Mouse (Mus musculus) frontal cortex, adult 2 months (tissue): ENCODE results near the gene Ltv1. TPM values are rescaled to one million over a fixed set of nuclear protein-coding genes. Genes with fewer than 3 reads are reported as not detected.
A peak's percentile ranks its signal among the peaks of the same experiment; 100 is the strongest.
"Not testable (repeated sequence)": the region's sequence is repeated elsewhere in the genome, so short reads cannot be mapped to it uniquely, and the experiment has no call there.

Experiments used
- DNase-seq, 2 experiments: peaks; one replicate each; pipeline ENCODE4 v3.0.0; 2022; ENCODE audit warnings: low spot score in 1 of 2; ENCODE audit errors: extremely low spot score in 1 of 2
- polyA plus RNA-seq: library from polyadenylated mRNA; depleted of rRNA; stranded (reverse); fragments of >200 nt; gene quantifications from 2 replicates; pipeline ENCODE4 v1.2.3, GENCODE M21; 2012

Gene Ltv1
- polyA plus RNA-seq, 1 experiment = 21.5 TPM

DNA sequence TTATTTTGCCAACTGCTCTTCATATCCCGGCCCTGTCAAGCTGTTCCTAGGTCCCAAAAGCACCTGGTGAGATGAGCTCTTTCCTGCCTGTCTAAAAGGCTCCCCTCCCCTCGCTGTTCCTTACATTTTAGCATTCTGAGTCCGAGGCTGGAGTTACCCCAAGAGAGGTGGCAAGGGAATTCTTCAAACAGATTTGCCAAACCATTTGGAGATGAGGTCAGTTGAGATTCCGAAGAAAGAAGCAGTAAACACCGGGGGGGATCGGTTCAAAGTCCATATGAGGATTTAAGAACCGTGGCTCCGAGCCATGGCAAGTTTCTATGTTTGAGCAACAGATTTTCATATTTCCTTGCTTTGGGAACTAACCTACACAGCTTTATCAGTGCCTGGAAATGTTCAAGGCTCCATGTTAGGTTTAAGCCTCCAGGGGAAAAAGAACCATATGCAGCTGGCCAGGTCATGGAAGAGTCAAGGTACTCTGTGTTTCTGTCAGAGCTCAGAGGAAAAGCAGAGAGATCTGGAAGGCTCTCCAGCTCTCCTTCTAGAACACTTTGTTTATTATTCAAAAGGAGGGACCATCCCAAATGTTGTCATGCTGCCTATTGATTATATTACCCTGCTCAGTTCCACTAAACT is 4.0 kb upstream of the Ltv1 start:
- DNase-seq = no peak

DNA sequence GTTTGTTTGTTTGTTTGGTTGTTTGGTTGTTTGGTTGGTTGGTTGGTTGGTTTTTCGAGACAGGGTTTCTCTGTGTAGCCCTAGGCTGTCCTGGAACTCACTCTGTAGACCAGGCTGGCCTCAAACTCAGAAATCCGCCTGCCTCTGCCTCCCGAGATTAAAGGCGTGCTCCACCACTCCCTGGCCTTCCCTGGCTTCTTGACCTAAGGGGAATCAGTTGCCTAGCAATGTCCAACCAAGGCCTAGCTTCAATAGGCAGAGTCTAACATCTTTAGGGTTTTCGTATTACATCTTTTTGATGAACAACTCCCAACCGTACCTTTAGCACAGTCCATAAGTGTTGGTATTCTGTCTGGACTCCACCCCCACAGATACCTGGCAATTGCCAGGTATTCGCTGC is 528 bp upstream of the Ltv1 start:
- DNase-seq = not testable (repeated sequence)

DNA sequence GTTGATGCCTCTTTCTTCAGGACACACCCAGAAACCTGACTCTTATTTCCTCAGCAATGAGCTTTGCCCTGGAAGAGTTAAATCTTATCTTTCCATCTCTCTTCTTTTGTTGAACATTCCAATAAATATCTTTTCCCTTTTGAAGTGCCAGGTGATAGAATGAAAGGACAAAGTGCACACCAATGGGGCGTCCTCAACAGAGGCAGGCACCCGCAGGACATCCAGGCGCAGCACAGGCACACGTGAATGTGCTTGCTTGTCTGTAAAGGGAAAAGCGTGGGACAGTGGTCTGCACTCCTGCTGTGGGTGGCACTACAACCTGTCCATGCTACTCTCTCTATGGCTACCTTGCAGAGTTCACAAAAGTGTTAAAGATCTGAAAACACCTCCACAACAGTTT is 3.1 kb downstream of the Ltv1 start:
- no peak for DNase-seq

DNA sequence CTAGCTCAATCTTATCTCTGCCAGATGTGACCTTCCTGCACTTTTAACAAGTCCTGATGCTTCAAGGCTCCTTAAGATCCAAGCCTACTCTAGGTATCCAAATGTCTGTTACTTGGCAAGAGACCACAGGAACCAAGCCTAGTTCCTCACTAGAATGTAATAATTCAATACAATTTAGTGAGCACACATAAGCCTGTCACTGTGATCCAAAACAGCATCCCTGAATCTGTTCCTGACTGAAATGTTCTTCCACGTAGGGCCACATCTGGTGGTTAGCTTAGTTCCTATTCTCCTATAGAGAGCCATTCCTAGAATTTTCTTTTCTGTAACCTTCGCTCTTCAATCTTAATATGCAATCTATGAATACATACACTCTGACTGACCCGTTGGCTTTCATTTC is 6.2 kb downstream of the Ltv1 start:
- no peak for DNase-seq

DNA sequence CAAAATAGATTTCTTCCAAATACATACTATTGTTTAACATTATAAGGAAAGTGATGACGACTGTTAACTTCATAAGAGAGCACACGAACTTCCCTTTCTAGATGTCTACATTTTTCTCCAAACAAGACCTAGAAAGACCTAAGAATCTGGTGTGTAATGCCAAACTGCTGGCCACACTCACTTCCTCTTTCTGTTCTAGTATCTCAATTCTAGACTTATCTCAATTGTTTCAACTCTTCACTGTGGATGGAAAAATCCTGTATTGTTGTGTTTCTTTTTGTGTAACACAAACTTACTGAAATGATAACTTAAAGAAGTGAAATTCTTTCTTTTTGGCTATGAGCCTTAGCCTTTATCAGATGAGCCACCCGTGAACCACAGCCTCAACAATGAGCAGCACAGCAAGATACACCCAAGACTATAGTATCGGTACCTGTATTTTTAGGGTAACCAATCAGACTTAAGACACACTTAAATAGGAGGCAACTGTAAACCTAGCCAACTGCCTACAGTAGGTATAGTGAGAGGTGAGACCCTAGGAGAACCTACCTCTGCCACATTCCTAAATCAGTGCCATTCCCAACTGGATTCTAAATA is 8.7 kb downstream of the Ltv1 start:
- no peak for DNase-seq

DNA sequence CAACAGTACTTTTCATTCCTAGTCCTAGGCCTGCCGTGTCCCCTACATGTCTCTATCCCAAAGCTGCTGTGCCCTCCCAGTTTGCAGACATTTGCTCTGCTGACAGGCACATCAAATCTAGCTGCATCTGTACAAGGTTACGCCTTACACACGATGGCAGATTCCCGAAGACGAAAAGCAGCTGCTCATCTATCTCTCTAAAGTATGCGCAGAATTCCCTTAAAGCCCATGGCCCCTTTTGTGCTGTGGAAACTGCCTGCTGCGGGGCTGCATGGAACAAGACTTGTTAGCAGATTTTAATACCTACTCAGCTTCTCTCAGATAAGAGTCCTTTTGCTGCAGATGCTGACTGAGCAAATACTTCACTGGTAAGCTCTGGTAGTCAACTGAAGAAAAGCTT is 12.8 kb downstream of the Ltv1 start:
- DNase-seq = no peak

DNA sequence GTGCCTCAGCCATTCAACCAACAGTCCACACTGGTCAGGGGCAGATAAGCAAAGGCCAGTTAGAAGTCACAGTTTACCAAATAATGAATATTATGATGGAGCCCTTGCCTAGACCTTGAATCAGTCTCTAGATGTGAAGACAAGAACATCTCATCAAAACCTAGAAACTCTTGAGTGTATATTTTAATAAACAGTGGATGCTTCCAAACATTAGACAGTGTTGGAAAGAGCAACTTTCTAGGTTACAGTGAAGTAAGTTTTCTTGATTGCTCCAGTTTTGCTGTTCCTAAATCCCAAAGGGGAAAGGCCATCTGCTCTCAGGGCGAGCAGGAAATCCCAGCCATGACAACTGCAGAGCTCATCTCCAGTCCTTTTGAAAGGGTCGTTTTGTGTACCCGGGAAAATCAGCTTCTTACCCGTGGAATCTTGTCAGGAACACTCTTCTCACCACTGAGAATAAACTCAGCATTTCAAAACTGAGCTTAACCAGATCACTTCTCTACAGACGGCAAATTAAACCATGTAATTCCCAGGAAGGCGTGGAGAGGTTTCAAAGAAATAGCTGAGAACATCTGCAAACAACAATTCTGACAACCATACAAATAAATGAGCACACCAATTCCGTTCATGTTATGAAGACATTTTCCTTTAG is 14.9 kb downstream of the Ltv1 start, which contains the start of gene Zc2hc1b:
Zc2hc1b (minus strand) TSS at position 51 of the 652 bp plus-strand sequence.
- no peak for DNase-seq

DNA sequence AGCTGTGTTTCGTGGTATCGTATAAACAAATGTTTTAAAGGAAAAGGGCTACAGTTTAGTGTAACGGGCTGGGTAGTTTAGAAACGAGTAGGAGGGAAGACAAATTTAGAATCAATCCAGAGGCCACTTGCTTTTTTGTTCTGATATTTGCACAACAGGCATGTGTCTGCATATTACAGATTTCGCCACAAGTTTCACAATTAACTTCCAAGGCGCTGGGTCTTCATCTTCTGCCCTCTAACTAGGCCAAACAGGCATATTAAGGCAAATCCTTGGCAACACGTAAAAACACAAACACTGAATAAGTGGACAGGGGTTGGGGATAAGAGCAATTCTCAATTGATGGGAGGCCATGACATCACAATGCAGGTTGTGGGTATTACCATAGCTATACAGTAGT is 17.1 kb downstream of the Ltv1 start:
- DNase-seq = no peak

DNA sequence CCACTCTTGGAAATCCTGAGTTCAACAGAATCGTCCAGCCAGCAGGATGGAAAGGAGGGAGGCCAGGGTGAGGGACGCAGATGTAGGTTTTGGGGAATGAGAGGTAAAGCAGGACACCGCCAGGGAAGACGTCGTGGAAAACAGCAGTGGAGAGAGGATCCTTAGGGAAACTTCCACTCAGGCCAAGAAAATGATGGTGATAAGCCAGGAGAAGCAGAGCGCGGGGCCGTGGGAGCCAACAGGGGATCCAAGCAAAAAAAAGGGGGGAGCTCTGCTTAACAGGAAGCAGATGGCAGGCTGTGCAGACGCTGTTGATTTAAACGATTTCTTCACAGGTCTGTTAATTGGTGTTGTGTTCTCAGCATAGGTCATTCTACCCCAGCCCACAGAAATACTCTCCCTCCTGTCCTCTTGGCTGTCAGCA is 20.2 kb downstream of the Ltv1 start:
- no peak for DNase-seq

DNA sequence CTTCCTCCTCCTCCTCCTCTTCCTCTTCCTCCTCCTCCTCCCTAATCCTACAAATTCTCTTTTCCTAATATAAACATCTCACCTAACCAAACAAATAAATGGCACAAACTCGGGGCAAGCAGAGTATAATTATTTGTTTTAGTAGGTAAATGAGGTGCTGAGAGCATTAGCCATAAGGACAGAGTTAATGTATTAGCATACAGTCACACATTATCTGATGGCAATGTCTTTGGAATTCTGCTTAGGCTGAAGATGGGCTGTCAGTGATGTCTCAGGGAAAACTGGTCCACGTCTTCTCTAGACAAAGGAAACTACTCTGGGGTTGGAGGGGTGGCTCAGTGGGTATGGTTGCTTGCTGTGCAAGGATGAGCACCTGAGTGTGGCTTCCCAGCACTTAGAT is 21.5 kb downstream of the Ltv1 start:
- no peak for DNase-seq

DNA sequence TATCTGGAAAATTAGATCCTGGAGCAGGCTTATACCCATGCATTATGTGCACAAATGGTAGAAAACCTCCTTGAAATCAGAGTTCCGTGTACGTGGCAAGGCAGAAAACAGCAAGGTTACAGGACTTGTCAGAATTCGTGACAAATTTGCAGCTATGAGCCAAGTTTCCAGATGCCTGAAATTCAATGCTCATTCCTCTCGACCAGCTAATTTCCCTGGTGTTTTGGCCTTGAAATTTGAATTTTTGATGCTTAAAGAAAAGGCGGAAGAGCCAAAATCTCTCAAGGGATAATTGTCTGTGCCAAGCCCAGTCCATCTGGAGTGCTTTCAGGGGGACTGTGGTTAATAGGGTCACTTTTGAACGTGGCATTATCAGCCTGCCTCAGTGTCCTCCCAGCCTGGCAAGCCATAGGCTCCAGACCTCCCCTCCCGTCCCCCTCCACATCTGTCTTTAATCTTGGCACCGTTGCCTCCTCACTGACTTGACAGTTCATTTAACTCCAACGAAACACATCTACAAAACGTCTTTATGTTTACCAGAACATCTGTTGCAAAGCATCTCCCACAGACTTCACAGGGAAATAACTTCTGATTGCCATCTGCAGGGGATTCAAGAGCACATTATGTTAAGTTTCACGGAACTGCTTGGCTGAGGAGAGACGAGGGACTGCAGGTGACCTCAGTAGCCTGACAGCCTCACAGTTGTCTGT is 22.1 kb downstream of the Ltv1 start:
- DNase-seq = no peak

DNA sequence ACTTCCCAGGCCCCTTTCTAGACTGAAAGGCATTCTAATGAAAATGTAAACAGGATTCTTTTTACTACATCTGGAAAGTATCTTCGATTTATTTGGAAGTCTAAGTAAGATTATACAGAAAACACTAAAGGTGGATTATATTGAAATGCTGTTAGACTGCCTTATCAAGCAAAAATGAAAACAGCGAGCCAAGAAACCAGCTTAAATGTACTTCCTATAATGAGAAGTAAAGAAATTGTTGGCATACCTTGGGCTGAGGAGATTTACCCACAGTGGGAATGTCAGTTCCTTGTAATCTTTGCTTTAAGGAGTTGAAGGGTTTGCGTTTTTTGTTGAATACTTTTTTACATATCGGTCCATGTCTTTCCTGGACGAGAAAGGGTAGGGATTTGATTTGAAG is 24.5 kb downstream of the Ltv1 start:
- DNase-seq = no peak

DNA sequence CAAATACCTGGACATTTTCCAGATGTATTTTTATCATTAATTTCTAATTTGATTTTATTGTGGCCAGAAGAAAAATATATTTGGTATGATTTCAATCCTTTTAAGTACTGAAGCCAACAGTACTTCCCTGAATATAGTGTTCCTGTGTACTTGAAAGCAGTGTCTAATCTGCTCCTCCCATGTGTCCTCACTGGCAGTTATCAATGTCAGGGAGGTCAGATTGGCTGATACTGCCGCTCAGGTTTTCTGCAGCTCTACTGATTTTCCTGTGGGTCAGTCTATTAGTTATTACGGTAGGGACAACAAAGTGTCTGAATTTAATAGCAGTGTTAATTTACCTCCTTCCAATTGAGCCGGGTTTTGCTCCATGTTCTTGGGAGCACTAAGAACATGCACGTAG is 30.9 kb downstream of the Ltv1 start:
- no peak for DNase-seq

DNA sequence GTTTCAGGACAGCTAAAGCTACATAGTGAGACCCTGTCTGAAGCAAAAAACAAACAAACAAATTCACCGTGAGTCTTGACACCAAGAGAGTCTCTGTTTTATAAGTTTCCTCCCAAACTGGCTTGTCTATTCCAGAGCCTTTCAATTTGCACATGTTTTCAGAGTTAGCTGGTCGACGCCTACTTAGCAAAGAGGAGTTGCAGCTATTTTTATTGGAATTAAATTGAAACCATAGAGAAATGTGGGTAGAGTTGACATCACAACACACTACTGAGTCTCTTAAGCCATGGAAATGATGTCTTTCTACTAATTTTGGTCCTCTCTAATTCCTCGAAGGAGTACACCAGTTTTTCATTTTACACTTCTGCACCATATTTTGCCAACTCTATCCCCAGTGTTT is 32.1 kb downstream of the Ltv1 start:
- DNase-seq = peak in 1 of 2 experiments; percentile 19

DNA sequence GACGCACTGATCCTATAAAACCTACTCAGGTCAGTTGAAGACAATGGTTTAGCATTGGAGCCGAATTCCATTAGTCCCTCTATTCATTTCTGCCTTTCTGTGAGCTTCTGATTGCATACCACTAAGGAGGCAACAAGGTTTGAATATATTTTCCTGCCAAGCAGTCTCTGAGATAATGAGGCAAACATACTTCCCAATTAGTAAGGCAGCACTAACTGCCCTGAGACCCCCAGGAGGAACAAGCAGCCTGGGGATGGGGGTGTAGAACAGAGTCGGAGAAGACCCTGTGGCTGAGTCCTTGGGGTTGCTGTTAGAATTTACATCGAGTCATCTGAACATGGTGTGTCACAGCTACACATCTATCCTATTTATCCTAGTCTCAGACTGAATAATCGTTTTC is 37.6 kb downstream of the Ltv1 start:
- DNase-seq = no peak

DNA sequence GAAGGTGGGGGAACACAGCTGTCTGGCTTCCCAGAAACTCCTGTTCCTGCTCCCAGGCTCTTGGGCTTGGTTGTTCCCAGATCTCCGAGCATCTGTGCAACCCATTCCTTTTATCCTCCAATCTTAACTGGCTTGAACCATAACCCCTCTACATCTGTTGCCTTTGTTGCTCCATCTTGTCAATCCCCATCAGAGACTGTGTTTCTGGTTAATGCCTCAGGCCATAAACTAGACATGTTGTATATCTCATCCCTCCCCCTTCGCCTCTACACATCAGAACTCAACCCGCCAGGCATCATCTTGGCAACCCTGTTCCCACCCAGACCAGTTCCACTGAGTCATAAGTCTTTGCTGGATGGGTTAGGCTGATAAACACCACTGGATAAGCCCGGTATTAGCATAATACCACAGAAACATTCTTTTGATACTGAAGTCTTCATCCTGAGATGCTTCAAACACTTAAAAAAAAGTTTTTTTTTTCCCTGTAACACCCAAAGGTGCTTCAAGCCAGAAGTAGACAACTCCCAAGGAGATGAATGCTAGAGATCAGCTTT is 40.1 kb downstream of the Ltv1 start:
- no peak for DNase-seq

DNA sequence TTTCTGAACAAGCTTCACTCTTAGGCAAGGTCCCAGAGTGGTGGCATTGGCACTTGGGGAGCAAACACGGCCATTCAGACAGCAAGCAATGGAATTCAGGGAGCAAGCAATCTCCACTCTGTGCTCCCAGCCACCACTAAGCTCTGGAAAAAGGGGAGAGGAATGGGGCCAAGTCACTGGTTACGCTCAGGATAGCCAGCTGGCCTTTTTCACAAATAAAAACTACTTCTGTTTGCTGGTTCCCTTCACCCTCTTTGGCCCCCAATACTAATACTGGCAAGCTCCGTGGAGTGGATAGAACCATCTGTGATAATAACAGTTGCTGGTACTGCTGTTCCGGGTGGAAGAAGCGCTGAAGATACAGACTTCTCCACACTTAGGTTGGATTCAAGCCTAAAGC is 41.6 kb downstream of the Ltv1 start:
- peak in 1 of 2 experiments; percentile 32 for DNase-seq

DNA sequence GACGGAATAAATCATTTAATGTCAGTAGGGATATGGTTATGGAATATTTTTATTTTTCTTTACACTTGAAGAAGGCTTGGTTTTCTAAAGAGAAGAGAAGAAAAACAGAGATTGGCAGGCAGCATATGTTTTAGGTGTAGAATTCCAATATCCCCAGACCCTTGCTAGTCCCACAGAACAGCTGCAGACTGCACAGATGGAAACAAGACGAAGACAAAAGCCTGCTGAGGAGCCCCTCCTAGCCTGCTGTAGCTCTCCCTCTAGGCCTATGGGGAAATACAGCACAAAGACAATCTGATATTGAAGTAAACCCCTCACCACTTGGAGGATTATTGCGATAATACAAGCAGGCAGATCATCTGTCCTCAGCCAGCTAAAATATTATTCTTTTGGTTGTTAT is 42.5 kb downstream of the Ltv1 start:
- no peak for DNase-seq

DNA sequence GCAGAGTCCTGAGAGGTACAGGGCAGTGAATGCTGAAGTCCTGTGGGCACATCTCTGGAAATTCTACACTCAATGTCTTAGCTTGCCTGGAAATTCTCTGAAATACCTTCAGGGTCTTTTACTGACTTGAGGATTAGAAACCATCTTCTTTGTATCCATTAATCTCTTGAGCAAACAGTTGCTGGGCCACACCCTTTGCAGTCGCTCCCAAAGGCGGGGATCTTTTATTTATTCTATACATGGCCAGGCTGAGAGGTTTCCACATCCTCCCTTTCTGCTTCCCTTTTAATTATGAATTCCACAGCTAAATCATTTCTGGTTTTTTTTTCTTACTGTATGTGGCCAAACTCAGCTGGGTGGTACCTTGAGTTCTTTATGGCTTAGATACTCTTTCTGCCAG is 52.5 kb downstream of the Ltv1 start:
- no peak for DNase-seq

DNA sequence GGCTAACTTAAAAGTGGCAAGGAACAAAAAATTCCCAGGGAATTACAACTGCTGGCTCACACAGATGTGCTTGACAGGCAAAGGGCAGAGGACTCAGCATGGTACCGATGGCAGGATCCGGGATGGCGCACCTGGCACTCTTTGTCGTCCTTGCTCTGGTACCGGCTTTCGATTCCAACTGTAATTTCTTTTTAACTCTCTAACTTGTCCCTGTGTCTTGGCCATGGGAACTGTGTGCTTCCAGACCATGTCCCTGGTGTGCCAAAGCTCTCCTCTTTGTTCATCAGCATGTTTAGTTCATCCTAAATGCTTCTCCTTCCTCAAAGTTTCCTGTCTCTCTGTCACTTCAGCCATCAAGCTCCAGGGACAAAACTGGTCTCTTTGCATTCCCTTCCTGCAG is 55.1 kb downstream of the Ltv1 start:
- no peak for DNase-seq

DNA sequence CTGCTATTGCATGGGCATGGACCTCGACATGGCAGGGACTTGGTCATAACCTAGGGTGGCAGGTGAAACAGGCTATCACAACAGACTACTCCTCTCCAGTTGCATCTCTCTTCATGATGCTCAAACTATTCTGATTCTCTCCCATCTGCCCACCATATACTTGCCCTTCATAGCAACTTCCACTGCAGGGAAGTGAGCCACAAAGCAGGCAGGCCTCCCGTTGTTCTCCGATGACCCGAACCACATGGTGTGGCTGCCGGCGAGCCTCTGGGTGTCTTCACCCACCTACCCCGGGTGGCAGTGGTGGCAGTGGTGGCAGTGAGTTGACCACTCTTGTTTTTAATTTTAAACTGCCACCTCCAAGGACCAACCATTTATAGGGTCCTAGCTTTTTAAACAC is 57.2 kb downstream of the Ltv1 start:
- DNase-seq = no peak
